Mouse (Mus musculus) thymus, postnatal 10 days (tissue): ENCODE results near the gene Dnajc8.
A peak's percentile ranks its signal among the peaks of the same experiment; 100 is the strongest.
"Not testable (repeated sequence)": the region's sequence is repeated elsewhere in the genome, so short reads cannot be mapped to it uniquely, and the experiment has no call there.

Source experiments
- DNase-seq, 2 experiments: peaks; one replicate each; pipeline ENCODE4 v3.0.0; 2021; ENCODE audit warnings: low spot score in 2 of 2

Gene Dnajc8

GRCm38 (mm10) chr4:132515369-132516155 lies 19.8 kb upstream of the Dnajc8 start:
- DNase-seq = peak; percentile 88 to 91

- DNase-seq = no peak
Observed at GRCm38 (mm10) chr4:132518066-132518465, 17.3 kb upstream of the Dnajc8 start.

- no peak for DNase-seq
Observed at GRCm38 (mm10) chr4:132519188-132519587, 16.2 kb upstream of the Dnajc8 start.

- DNase-seq = no peak
Observed at GRCm38 (mm10) chr4:132524321-132524741, 11.0 kb upstream of the Dnajc8 start.

- no peak for DNase-seq
Observed at GRCm38 (mm10) chr4:132524808-132525207, 10.5 kb upstream of the Dnajc8 start.

- no peak for DNase-seq
Observed at GRCm38 (mm10) chr4:132526678-132527077, 8.7 kb upstream of the Dnajc8 start.

GRCm38 (mm10) chr4:132527917-132528522 lies 7.3 kb upstream of the Dnajc8 start:
- DNase-seq = no peak

GRCm38 (mm10) chr4:132529344-132529743 lies 6.0 kb upstream of the Dnajc8 start:
- no peak for DNase-seq

GRCm38 (mm10) chr4:132530033-132530804 lies 5.1 kb upstream of the Dnajc8 start:
- DNase-seq = no peak

- DNase-seq = no peak
Observed at GRCm38 (mm10) chr4:132532496-132532895, 2.9 kb upstream of the Dnajc8 start.

GRCm38 (mm10) chr4:132532981-132533916 lies 2.1 kb upstream of the Dnajc8 start, which contains the start of gene Atpif1:
TSS of gene Atpif1 (minus strand) at chr4:132533659.
- peak; percentile 82 to 86 for DNase-seq

- no peak for DNase-seq
Observed at GRCm38 (mm10) chr4:132539481-132539880, 4.1 kb downstream of the Dnajc8 start.

GRCm38 (mm10) chr4:132541413-132541812 lies 6.1 kb downstream of the Dnajc8 start:
- DNase-seq = no peak

- no peak for DNase-seq
Observed at GRCm38 (mm10) chr4:132542724-132543123, 7.4 kb downstream of the Dnajc8 start.

- peak in 1 of 2 experiments; percentile 60 for DNase-seq
Observed at GRCm38 (mm10) chr4:132545851-132546250, 10.5 kb downstream of the Dnajc8 start.

- DNase-seq = no peak
Observed at GRCm38 (mm10) chr4:132554221-132554620, 18.9 kb downstream of the Dnajc8 start.

- DNase-seq = no peak
Observed at GRCm38 (mm10) chr4:132554653-132555052, 19.3 kb downstream of the Dnajc8 start.

- not testable (repeated sequence) for DNase-seq
Observed at GRCm38 (mm10) chr4:132555550-132555949, 20.2 kb downstream of the Dnajc8 start.

GRCm38 (mm10) chr4:132563261-132563660 lies 27.9 kb downstream of the Dnajc8 start:
- no peak for DNase-seq

- no peak for DNase-seq
Observed at GRCm38 (mm10) chr4:132563965-132564364, 28.6 kb downstream of the Dnajc8 start, which contains the start of gene Ptafr. TSS of gene Ptafr (plus strand) at chr4:132564067.

- no peak for DNase-seq
Observed at GRCm38 (mm10) chr4:132565089-132565747, 29.9 kb downstream of the Dnajc8 start.
